Mouse (Mus musculus) adrenal gland, adult 8-10 months (tissue): ENCODE measurements around the gene Ccdc102a. TPM values are rescaled to one million over a fixed set of nuclear protein-coding genes. Genes with fewer than 3 reads are reported as not detected.
"Not testable (repeated sequence)": the region's sequence is repeated elsewhere in the genome, so short reads cannot be mapped to it uniquely, and the experiment has no call there.

ENCODE experiments used
- DNase-seq: peaks from one replicate; pipeline ENCODE4 v3.0.0; 2022
- total RNA-seq, 4 experiments: library from RNA; stranded (reverse); gene quantifications; 2 replicates each; pipeline ENCODE4 v1.2.4; 2022

Gene Ccdc102a
- total RNA-seq, 4 experiments from 2014 or later: 6.9 to 11.1 (median 8.6) TPM

GRCm38 (mm10) chr8:94872576-94872975, 45.3 kb downstream of the Ccdc102a start:
- DNase-seq: no peak

GRCm38 (mm10) chr8:94872156-94872555, 45.7 kb downstream of the Ccdc102a start:
- DNase-seq: no peak

DNA sequence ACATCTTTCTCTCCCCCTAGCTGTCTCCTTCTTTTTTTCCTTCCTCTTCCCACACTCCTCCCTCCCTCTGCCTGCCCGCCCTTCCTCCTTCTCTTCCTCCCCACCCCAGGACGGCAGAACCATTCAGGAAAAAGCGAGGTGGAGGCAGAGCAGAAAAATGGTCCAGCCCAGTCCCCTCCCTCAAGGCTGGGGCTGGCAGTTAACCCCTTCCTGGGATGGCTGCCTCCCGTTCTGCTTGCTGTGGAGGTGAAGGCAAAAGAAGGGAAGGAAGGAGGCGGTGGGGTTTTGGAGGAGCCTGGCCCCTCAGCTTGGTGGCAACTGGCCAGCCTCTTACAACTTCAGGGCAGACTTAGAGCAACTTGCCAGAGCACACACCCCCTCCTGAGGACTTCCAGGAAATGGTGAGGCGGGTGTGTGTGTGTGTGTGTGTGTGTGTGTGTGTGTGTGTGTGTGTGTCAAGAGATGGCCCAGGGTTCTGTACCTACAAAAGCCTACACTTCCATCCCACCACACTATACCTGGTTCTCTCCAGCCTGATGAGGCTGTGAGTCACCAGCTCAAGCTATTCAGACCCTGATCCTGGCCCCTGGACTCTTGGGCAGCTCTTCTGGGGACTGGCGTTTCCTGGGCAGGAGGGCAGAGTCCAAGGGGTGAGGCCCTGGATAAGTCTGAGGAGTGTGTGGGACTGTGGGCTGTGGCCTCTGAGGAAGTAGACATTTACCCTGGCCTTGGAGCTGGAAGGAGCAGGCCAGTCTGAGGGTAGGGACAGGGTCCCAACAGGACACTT, 46.6 kb downstream of the Ccdc102a start:
- DNase-seq: no peak

- DNase-seq: no peak
These were observed 47.3 kb downstream of the Ccdc102a start for GRCm38 (mm10) chr8:94870474-94871107.

GRCm38 (mm10) chr8:94870003-94870402, 47.9 kb downstream of the Ccdc102a start:
- no peak for DNase-seq

DNA sequence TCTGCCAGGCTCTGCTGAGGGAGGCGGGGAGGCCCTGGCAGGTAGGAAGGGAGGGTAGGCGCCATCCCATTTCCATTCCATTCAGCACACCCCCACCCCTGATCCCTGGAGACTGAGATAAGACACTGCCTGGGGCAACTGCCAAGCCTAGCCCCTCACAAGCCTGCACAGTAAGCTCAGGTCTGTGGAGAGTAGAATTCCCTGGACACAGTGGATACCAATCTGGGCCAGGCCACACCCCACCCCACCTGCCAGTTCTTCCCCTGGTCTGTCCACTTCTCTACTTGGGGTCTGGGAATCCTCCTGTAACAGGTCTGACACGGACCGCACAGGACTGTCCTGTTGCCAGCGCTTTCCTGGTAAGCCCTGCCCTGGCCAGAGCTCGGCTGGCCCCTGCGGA, 48.8 kb downstream of the Ccdc102a start:
- no peak for DNase-seq

GRCm38 (mm10) chr8:94866921-94867320, 51.0 kb downstream of the Ccdc102a start:
- DNase-seq: no peak

- DNase-seq: peak; percentile 76
These were observed 52.6 kb downstream of the Ccdc102a start for GRCm38 (mm10) chr8:94865292-94865691.

DNA sequence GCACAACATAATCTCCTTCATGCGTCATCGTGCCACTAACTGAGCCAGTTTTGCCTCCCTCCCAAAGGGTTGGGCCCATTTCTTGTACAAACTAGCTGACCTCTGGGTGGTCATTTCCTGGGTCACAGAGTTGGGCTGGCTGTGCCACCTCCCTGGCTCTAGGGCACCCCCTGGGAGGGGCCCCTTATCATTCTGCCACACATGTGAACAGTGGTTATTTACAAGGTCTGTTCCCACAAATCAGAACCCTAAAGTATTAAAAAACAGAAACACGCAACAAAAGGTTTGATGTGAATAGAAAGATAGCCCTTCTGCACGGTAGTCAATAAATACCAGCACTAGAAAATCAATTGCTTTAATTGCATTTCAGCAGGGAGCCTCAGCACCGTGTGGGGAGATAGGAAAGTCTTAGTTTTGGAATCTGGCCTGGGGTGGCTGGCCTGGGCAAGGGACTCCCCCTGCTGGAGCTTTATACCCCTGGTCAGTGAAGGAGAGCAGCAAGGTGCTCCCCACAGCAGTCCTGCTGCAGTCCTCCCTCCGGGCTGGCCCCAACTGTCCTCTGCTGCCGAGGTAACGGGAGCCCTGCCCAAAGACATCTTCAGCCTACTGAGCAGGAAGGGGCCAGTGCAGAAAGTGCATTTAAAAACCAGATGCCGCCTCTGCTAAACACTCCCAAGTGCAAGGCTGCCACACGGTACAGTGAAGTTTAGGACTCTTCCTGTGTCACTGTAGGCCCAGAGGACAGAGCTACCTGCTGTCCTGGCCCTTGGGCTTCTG, 53.8 kb downstream of the Ccdc102a start:
- DNase-seq: no peak

GRCm38 (mm10) chr8:94862487-94863220, 55.2 kb downstream of the Ccdc102a start:
- DNase-seq: no peak

DNA sequence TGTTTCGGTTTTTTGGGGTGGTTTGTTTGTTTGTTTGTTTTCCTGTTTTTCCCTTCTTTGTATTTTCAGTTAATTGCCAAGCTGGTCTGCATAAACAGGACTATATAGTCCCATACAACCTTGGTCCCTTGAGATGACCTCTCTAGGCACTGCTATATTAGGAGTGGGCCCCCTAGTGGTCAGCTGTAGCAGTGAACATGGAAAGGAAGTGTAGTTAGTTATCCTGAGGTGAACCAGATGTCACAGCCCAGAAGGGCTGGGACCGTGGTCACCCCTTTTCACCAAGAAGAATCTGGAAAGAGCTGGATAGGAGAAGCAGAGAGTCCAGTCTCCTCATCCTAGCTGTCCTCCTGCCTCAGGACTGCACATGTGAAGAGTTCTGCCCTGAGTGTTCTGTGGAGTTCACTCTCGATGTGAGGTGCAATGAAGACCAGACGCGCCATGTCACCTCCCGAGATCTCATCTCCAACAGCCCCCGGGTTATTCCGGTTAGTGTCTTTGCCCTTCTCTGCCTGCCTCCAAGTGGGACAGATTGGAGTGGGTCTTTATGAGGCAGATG, 56.5 kb downstream of the Ccdc102a start:
- DNase-seq: no peak

DNA sequence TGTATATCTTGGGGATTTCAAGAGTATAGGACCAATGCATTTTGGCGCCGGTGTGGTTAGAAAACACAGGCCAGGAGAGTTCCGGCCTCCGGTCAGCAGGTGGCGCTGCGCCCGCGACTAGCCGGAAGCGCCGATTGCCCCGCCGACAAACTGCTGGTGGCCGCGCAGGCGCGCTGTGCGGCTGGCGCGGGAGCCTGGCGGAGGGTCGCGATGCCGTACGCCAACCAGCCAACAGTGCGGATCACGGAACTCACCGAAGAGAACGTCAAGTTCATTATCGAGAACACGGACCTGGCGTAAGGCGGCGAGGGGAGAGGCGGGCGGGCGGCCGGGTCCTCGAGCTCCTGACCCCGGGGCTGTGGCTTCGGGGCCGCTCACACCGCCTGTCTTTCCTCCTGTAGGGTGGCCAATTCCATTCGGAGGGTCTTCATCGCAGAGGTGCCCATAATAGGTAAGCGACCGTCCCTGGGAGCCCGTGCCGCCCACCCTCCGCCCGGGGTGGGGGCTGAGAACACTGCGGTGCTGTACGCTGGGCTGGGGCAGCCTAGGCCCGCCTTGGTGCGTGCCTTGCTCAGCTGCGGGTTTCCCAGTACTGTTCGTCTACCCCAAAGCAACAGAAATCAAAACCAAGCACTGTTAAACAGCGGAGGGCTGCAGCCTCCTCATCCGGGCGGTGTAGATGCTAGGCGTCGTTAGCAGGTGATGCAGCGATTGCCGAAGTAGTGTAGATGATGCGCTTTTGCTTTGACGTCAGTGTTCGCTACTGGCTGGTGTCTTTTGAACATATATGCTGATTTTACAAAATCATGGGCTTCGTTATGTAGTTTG, 60.3 kb downstream of the Ccdc102a start, which contains the start of gene Polr2c:
TSS of gene Polr2c (plus strand) at position 105 of the 828 bp plus-strand sequence.
- DNase-seq: peak; percentile 76

DNA sequence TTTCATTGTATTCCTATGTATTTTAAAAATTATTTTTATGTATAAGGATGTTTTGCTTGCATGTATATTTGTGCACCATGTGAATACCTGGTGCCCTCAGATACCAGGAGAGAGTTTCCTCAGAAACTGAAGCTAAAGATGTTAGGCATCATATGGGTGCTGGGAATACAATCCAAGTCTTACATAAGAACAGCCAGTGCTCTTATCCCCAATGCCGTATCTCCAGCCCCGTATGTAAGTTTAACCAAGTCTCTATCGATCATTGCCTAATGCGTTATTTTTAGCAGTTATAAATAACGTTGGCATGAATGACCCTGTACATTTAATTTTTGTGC, 60.9 kb downstream of the Ccdc102a start:
- no peak for DNase-seq

- not testable (repeated sequence) for DNase-seq
These were observed 63.1 kb downstream of the Ccdc102a start for GRCm38 (mm10) chr8:94854761-94855160.

Other genes starting within 250 kb of the Ccdc102a start
- gene Pllp, start 221.8 kb downstream of the Ccdc102a start, total RNA-seq: 1 to 10 TPM; 1.1 to 2.2 (median 1.7) TPM
- gene Ccl22, start 172.5 kb downstream of the Ccdc102a start, total RNA-seq: under 1 TPM in 1 of 4 experiments, not detected in 3; 0.59 TPM
- gene Cx3cl1, start 146.1 kb downstream of the Ccdc102a start, total RNA-seq: 10 to 100 TPM; 27.2 to 62.7 (median 45.0) TPM
- gene Ccl17, start 107.6 kb downstream of the Ccdc102a start, total RNA-seq: 1 to 10 TPM in 3 of 4 experiments, under 1 TPM in 1; 0.55 to 4.4 (median 1.7) TPM
- 100 to 1,000 TPM; 145 to 165 (median 158) TPM for gene Coq9, start 79.8 kb downstream of the Ccdc102a start, total RNA-seq
- 10 to 100 TPM; 67.0 to 99.3 (median 78.5) TPM for gene Ciapin1, start 79.7 kb downstream of the Ccdc102a start, total RNA-seq
- 10 to 100 TPM; 55.9 to 91.6 (median 71.1) TPM for gene Polr2c, start 60.6 kb downstream of the Ccdc102a start, total RNA-seq
- gene Dok4, start 41.8 kb downstream of the Ccdc102a start, total RNA-seq: 10 to 100 TPM in 2 of 4 experiments, 1 to 10 TPM in 2; 6.5 to 13.8 (median 9.8) TPM
- 1 to 10 TPM in 2 of 4 experiments, under 1 TPM in 2; 0.49 to 2.0 (median 0.94) TPM for gene Adgrg5, start 5.6 kb upstream of the Ccdc102a start, total RNA-seq
- gene Adgrg1, start 56.7 kb upstream of the Ccdc102a start, total RNA-seq: 10 to 100 TPM; 14.6 to 60.9 (median 38.3) TPM
- 1 to 10 TPM; 2.2 to 4.1 (median 3.1) TPM for gene Adgrg3, start 99.6 kb upstream of the Ccdc102a start, total RNA-seq
- gene Drc7, start 137.0 kb upstream of the Ccdc102a start, total RNA-seq: not detected
- 10 to 100 TPM; 13.8 to 23.6 (median 16.1) TPM for gene Katnb1, start 163.1 kb upstream of the Ccdc102a start, total RNA-seq